Mouse (Mus musculus): ENCODE measurements around the gene Plg. TPM values are rescaled to one million over a fixed set of nuclear protein-coding genes. Genes with fewer than 3 reads are reported as not detected.

The Plg gene
- 4.0 and 7.4 TPM in 2 replicates for polyA plus RNA-seq (2012; rRNA removed)

GRCm38 (mm10) chr17:12377981-12378705 lies at the start of gene Plg:
TSS of gene Plg (plus strand) at chr17:12378608.

Other genes starting within 250 kb of the Plg start
- gene Map3k4, start 59.8 kb upstream of the Plg start, polyA plus RNA-seq (2012; rRNA removed), result 25.7 and 41.5 TPM in 2 replicates
- gene Slc22a3, start 129.1 kb downstream of the Plg start, polyA plus RNA-seq (2012; rRNA removed), result 0.49 and 0.52 TPM in 2 replicates
- 0.02 and 0.04 TPM in 2 replicates for gene Slc22a2, start 205.5 kb downstream of the Plg start, polyA plus RNA-seq (2012; rRNA removed)